Mouse (Mus musculus): Measurements from ENCODE around the gene Lsm10.

DNA sequence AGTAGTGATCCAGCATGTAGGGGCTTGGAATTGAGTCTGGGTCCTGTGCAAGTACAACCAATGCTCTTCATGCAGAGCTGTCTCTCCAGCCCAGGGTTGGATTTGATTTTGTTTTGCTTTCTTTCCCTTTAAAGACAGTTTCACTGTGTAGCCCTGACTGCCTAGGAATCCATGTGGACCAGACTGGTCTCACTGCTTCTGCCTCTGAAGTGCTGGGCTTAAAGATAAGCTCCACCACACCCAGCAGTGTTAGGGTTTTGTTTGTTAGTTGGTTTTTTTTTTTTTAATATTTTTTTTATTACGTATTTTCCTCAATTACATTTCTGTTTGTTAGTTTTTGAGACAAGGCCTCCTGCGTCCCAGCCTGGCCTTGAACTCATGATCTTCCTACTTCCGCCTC lies 2.9 kb downstream of the Lsm10 start:
- TF ChIP-seq POLR2A (IDR thresholded peaks at IDR 0.05; ENCODE audit: low read depth, low read length) = no peak
- no peak for TF ChIP-seq CTCF (IDR thresholded peaks at IDR 0.05; ENCODE audit: extremely low read depth, insufficient read depth, insufficient read length, insufficient replicate concordance)

Measured in spleen, adult 2 months (tissue).